Mouse (Mus musculus) right cerebral cortex, adult 2 months (tissue): ENCODE measurements at regions not wholly inside any gene's neighbourhood (a gene's known extent, or its start where the extent isn't known, plus 50 kb on each side); places are given as distances from the start of the nearest gene placed in this dataset.

Source experiments
- DNase-seq, 2 experiments: peaks; one replicate each; pipeline ENCODE4 v3.0.0; 2021 to 2022; ENCODE audit warnings: low spot score in 2 of 2

DNA sequence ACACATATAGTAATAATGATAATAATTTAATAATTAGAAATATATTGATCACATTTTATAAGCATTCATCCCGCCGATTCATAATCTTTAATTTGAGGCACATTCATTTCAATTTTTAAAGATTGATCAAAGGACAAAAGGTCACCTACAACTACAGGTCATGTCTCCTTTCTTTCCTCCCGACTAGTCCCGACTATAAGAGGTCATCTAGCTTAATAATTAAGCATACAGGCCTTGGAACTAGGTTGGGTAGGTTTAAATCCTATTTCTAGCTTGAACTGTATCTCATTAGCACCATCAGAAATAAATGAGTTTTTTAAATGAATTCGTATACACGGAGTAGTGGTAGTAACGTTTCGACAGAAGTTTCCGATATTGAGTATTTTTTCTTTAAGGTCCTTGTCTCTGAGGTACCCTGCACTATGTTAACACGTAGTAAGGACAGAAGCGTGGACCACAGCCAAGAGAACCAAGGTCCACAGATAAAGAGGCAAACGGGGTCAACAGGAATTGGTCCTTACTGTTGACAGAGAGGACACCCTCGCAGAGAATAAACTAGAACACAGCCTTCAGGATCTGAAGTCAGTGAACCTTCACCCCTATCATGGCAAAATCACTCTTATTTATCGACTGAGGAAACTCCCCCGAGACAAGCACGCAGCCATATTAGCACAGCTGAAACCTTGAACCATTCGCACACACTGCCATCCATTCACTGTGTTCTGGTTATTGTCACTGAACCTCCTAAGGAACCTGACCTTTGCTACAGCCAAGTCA is 185.8 kb upstream of the Jmjd1c start:
- no peak for DNase-seq

DNA sequence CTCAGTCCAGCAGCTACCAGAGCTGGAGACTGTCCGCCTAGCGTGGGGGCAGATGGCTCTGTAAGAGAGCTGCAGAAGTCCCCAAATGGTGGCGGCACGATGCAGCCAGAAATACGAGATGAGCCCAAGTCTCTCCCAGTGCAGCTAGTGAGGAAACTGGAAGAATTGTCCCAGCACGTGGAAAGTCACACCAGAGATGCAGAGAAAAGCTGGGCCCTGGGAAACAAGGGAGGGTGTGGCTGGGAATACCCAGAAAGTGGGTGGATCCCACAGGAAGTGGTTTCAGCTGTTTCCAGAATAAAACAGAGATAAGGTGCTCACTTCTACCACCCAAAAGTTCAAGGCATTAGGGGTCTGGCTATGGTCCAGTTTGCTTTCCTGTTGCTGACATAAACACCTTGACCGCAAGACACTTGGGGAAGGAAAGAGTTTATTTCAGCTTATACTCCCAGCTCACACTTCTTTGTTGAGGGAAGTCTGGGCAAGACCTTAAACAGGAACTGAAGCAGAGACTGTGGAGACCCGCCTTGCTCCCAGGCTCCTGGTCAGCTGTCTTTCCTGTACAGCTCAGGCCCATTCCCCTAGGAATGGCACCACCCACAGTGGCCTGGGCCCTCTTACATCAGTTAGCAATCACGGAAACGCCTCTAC is 184.5 kb upstream of the Jmjd1c start:
- DNase-seq: no peak

DNA sequence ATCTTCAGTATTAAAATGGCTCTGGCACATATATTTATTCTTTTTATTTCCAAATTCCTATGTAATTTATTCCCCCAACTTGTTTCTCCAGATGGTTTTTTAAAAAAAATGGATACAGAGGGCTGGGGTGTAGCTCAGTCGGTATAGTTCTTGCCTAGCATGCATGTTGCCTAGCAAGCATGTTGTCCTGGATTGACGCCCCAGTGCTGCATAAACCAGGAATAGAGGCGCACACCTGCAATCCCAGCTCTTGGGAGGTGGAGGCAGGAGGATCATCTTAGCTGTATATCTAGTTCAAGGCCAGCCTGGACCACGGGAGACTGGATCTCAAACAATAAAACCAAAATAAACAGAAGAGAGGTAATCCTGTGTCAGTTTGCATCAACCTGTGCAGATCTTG is 183.5 kb upstream of the Jmjd1c start:
- DNase-seq: no peak

DNA sequence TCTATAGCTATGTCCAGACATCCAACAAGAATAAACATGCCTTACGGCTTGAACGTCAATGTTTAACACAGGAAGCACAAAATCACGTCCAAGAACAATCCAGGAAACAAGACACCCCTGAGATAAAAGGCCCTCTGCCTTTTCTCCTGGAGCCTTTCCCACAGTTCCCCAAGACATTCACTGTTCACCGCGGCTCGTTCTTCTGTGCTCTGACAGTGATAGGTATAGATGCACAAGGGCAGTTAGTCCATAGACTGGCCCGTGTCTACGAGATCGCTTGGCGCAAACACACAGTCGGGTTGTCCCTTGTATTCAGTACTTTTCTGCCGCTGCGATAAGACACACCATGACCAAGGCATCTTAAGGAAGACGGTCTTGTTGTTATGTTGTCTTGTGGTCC is 182.7 kb upstream of the Jmjd1c start:
- no peak for DNase-seq

DNA sequence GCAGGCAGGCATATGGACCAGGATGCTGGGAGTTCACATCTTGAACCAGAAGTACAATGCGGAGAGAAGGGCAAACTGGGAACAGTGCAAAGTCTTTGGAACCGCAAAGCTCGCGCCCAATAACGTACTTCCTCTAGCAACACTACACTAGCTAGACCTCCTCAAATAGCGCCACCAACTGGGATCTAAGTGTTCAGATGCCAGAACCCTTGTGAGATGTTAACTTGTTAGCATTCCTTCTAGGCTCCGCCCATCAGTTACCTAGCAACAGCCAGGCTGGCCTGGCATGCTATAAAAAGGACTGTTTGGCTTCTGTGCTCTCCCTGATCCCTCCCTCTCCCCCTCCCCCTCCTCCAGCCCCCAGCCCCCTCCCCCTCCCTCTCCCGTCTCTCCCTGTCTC is 182.3 kb upstream of the Jmjd1c start:
- no peak for DNase-seq

DNA sequence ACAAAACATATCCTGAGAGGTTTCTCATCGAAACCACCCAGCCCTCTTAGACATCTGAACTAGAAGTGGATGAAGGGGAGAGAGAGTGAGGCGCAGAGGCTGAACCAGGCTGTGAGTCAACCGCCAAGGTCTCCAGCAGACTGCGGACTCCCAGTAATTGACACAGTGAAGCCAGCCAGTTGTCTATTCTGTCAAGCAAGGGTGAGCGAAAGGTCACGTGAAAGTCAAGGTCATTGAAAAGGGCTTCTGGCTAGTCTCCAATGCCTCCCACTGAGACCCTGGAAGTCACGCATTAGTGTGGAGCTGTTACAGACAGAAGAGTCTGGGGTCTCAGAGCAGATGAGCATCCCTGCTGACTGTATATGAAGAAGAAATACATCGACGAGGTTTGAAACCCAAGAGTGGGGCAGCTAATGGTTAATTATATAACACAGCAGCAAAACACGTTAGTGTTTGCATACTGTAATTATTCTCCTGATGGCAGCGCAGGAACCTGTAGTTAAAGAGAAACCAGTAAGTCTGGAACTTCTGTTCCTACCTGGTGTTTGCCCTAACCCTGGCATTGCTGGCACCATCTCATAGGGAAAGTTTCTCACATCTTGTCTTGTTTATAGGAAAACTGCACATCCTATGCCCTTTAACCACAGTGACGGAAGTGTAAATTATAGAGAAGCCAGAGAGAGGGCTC is 181.5 kb upstream of the Jmjd1c start:
- DNase-seq: no peak

DNA sequence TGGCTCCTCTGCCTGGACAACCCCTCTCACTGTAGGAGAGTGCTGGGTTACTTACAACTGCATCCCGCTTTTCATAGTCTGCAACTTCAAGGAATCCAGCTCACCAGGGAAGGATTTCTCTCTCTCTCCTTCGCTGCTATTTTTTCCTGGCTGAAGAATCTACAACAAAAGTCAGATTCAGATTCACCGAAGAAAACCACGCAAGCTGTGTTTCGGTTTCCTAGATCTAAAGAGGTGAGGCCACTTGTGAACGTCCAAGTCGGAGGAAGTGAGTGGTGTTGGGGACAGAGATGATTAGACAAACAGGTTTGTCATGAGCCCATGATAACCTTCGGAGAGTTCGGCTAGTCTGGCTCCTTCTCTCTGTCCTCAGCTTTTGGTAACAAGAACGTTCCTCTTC is 180.1 kb upstream of the Jmjd1c start:
- no peak for DNase-seq

DNA sequence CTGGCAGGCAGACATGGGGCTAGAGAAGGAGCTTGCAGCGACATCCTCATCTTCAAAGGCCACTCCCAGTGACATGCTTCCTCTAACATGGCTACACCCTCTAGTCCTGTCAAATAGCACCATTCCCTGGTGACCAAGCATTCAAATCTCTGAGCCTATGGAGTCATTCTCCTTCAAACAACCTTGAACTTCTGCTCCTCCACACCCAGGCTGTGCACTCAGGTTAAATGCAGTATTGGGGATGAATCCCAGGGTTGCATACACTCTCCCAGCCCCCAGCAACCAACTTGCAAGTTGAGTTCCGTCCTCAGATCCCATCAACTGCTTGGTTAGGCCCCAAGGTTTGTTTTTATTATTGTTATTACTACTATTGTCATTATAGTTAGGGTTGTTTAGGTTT is 178.2 kb upstream of the Jmjd1c start:
- DNase-seq: no peak

DNA sequence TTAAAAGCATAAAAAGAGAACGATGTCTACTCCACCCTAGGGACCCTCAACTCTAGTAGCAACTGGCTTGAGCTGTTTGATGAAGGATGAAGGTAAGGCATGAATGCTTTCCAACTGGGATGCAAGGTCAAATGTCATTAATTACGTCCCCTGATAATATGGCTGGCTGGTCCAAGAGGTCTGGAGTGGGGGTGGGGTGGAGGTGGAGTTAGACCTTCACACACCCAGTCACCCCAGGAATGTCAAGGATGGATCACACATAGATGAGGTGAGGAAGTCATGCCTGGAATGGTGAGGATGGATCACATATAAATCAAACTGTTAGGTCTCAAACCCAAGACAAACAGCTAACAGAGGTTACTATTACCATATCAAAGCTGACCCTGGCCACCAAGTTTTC is 177.2 kb upstream of the Jmjd1c start:
- DNase-seq: no peak

DNA sequence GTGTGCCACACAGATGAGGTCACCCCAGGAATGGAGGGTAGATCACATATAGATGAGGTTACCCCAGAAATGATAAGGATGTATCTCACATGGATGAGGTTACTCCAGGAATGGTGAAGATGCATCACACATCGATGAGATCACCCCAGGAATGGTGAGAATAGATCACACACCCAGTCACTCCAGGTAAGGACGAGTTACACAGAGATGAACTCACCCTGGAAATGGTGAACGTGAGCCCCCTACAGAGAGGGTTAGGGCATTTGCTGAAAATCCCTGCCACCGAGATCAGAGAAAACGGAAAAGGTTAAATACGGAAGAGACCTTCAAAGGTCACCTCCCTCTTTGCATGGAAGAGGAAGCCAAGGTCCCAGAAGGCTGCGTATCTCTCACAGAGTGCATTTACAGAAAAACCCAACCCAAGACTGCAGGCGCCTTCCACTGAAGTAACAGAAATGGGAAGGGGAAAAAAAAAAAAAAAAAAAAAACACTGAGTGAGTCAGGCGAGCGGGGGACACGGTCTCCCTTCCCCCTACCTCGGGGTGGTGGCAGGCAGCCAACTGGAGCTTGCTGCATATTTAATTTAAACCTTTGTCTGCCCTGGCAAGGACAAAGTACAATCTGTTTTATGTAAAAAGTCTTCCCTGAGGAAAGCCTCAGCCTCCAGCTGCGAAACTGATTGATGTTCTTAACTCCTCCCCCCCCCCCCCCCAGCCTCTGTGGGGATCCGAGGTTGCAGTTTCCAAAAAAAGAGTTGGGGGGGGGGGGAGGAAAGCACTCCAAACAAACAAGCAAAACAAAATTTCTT is 175.8 kb upstream of the Jmjd1c start:
- DNase-seq: peak; percentile 72 to 74

DNA sequence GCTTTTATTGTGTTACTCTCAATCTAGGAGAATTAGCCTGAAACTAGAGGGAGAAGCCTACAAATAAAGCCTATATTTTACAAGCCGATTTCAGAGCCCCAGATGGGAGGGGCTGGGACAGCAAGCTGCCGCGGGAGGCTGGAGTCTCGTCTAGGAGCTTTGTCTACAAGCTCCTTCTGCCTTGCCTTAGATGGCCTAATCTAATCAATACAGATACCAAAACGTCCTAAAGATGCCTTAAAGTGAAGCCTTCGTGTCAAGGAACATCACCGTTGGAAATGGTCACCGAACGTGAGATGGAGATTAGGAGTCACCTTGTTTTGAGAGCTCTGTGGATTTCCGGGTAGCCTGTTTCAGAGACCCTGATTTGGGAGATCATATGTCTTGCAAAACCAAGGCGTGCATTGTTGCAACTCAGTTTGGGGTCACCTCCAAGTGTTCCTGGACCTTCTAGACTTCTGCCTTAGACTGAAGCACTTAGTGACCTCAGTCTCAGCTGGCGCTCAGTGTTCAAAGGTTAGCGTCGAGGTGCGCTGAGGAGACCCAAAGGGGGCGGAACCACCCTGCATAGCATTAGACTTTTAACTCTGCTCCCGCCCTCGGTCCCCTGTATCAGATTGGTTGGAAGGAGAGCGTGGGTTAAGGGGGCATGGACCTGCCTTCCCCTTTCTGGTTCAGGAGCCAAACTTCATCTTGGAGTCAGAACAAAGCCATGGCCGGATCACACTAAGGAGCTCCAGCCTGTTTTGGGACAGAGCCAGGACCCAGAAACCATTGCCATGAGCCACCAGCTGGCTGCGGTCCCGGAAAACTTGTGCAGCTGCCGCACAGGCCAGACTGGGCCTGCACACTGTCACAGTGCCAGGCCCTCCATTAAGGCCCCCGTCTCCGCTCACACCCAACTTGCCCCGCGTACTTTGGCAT is 174.9 kb upstream of the Jmjd1c start:
- DNase-seq: peak; percentile 81 to 85

DNA sequence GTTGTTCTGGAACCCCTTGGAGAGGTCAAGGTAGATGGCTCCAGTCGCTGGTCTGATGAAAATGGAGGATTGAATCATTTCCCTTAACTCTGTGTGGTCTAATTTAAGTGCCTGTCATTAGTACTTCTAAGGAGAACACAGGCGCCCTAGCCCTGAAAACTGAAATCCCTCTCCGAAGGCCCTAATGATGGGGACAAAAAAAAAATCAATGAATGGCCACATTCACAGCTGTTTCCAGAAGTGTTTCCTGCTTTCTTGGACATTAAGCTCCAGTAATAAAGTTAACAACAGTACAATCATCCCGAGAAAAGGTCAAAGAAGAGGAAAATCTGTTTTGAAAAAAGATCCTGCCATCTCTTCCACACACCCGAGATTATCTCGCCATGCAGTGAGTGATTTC is 174.1 kb upstream of the Jmjd1c start:
- DNase-seq: no peak

DNA sequence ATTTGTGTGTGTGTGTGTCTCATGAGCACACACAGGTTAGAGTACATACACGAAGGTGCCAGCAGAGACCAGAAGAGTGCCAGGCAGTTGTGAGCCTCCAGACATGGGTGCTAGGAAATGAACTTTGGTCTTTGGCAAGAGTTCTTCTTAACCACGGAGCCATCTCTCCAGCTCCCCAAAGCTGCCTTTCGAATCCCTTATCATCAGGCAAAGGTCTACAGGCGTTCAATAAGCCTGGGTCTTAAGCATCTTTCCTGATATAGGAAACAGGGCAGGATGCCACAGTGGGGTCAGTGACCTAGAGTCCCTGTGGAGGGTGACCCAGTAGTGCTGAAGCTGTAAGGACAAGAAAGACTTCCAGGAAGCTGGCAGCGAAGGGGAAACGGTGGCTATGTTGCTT is 173.6 kb upstream of the Jmjd1c start:
- DNase-seq: no peak

DNA sequence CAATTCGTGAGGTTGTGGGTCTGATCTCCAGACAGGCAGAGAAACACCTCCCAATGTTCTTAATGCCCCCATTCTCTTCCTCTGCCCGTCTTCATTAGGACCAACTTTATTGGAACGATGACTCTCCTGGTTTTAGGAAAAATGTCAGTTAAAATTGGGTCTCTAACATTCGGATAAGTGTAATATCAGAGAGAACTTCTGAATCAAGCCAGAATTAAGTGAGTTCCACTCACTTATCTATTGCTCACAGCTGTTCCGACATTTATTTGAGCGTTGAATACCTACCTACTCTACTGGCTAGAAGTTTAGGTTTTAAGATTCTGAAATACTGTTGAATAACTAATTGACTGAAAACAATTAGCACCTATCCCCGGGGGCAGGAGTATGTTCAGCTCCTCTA is 172.0 kb upstream of the Jmjd1c start:
- no peak for DNase-seq

DNA sequence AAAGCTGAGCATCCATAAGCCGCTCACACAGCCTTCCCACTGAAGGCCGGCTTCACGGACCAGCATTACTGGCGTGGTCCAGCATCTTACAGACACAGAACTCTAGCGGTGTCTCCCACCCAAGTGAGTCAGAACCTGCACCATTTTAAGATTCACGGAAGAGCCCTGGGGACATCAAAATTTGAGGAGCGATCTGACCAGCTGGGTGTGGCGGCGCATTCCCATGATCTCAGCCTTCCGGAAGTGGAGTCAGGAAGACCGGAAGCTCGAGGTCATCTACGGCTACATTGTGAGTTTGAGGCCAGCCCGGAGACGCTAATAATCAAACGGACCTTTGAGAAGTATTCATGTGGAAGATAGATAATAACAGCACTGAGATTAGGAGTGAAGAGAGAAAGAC is 171.5 kb upstream of the Jmjd1c start:
- DNase-seq: no peak

DNA sequence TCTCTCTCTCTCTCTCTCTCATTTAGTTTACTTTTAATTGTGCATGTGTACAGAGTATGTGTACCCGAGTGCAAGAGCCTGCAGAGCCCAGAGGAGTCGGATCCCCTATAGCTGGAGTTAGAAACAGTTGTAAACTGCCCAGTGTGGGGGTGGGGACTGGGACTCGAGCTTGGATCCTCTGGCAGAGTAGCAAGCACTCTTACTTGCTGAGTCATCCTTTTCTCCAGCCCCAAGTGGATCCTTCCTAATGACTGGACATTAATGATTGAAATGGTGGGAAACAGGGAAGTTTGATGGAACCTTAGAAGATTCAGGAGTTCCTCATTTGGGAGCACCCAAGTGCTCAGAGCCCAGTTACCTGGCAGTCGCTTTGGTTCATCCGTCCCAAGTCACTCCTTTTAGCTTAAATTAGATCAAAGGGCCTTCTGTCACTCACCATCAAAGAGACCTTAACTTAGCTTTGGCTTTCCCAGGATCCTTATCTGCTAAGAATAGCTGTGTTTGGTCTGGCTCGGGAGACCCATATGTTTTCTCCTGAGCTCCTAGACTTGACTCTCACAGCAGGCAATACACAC is 170.3 kb upstream of the Jmjd1c start:
- no peak for DNase-seq

DNA sequence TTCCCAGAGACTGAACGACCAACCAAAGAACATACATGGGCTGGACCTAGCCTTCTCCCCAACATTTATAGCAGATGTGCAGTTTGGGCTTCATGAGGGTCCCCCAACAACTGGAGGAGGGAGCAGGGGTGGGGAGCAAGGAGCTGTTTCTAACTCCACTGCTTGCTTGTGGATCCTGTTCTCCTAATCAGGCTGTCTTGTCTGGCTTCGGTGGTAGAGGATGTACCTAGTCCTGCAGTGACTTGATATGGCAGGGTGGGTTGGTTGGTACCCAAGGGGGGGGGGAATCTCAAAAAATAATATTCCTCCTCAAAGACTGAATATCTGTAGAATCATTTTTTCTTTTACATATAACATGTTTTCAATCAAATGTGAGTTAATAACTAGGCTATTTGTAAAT is 168.3 kb upstream of the Jmjd1c start:
- no peak for DNase-seq

DNA sequence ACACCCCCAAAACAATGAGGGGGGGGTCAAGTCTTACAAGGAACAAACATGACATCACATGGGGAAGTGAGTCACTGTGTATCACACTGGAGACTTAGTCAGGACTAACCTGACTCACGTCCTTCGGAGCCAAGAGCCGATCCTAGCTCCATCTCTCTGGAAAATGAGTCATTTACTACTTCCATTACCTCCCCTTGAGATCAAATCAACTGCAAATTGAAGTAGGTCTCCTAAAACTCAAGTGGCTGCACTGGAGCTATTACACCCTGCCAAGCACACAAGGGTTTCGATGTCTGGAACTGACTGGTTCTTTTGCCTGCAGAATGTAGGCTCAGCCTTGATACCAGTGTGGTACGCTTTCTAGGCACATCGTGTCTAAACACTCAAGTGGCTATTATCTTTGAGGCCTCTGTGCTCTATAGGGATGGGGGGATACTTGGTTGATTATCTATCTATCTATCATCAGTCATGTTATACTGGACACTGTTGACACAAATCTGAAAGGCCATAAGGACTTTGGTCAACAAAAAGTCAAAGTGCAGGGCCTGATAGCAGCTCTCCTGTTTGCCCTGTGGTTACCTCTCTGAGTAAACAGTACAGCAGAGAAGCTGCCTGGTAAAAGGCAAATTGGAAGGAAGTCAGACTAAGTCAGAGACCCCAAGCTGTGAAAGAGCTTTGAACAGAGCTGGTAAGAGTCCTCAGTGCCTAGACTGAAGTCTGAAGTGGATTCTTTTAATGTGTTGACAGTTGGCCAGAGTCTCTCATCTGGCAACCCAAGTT is 167.5 kb upstream of the Jmjd1c start:
- peak; percentile 38 to 57 for DNase-seq

DNA sequence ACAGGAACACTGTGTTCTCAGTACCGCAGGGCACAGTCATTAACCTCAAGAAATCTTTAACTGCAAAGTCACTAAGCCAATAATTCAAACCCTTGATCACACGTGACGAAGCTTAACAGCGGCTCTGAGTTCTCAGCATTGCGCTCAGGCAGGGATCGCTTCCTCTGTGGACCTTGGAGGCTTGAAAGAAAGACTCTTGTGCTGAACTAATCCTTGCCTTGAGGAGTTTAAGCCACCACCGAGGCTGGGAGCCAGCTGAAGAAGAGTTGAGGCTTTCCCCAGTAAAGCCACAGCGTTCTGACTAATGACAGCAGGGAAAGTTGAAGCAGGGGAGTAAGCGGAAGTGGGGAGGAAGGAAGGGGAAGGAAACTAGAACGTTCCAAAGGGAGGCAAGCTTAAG is 165.4 kb upstream of the Jmjd1c start:
- no peak for DNase-seq

DNA sequence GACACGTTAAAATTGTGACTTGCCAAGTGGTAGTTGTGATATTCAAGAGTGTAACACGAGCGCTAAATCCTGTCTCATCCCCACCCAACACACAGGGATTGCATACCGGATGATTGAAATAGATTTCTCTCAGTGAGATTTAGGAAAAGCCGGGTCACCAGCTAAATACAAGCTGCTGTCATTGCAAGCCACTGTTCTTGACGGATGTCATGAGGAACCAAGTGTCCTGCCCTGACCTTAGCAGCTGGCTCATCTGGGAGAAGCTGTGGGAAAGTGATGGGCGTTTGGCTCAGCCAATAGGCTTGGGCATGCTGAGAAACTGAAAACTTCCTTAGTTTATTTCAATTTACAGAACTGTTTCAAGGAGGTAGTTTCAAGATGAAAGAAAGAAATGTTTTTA is 164.4 kb upstream of the Jmjd1c start:
- DNase-seq: no peak
